Mouse (Mus musculus) lung, embryonic 15.5 days (tissue): ENCODE measurements around the gene Cited2. TPM values are rescaled to one million over a fixed set of nuclear protein-coding genes. Genes with fewer than 3 reads are reported as not detected.

ENCODE experiments used
- ATAC-seq: fragments of 200-750 bp; cut with Nextera tagmentation; 2 replicates; pipeline ENCODE4 v1.8.0; 2017; ENCODE audit warnings: moderate number of reproducible peaks, borderline replicate concordance; ENCODE audit not compliant: low FRiP score, low TSS enrichment; ENCODE audit errors: extremely low read depth
- H3K27ac ChIP-seq: fragments of 300-500 bp; sonication (generic); 2 replicates; pipeline ENCODE4 v1.5.1; 2015; ENCODE audit warnings: moderate library complexity, mild to moderate bottlenecking, inconsistent platforms
- H3K27me3 ChIP-seq: fragments of 300-500 bp; sonication (generic); 2 replicates; pipeline ENCODE4 v1.6.1; 2015; ENCODE audit warnings: inconsistent platforms
- H3K36me3 ChIP-seq: fragments of 300-500 bp; sonication (generic); 2 replicates; pipeline ENCODE4 v1.6.1; 2015; ENCODE audit warnings: inconsistent platforms
- H3K4me1 ChIP-seq: fragments of 300-500 bp; sonication (generic); 2 replicates; pipeline ENCODE4 v1.6.1; 2015; ENCODE audit warnings: inconsistent platforms
- H3K4me2 ChIP-seq: fragments of 300-500 bp; sonication (generic); 2 replicates; pipeline ENCODE4 v1.6.1; 2015; ENCODE audit warnings: inconsistent platforms, mild to moderate bottlenecking, moderate library complexity
- H3K4me3 ChIP-seq: fragments of 300-500 bp; sonication (generic); 2 replicates; pipeline ENCODE4 v1.5.1; 2015; ENCODE audit warnings: mild to moderate bottlenecking, inconsistent platforms
- H3K9ac ChIP-seq: fragments of 300-500 bp; sonication (generic); 2 replicates; pipeline ENCODE4 v1.6.1; 2015; ENCODE audit warnings: inconsistent platforms
- H3K9me3 ChIP-seq: fragments of 300-500 bp; sonication (generic); 2 replicates; pipeline ENCODE4 v1.6.1; 2016; ENCODE audit warnings: inconsistent platforms
- WGBS: fragments of 180-500 bp; shearing (Covaris S2); methylation state at CpG from one replicate; pipeline ENCODE4 v1.1.7; 2015; 5-methylcytosine and 5-hydroxymethylcytosine counted together
- polyA plus RNA-seq: library from polyadenylated mRNA; unstranded; fragments of >200 nt; fragmentation: Nextera tagmentation; extraction: Ambion mirVana; gene quantifications from 2 replicates; pipeline ENCODE4 v1.2.1, GENCODE M21; 2015

Cited2 gene
- polyA plus RNA-seq, 1 experiment from 2014 or later = 32.8 TPM

DNA sequence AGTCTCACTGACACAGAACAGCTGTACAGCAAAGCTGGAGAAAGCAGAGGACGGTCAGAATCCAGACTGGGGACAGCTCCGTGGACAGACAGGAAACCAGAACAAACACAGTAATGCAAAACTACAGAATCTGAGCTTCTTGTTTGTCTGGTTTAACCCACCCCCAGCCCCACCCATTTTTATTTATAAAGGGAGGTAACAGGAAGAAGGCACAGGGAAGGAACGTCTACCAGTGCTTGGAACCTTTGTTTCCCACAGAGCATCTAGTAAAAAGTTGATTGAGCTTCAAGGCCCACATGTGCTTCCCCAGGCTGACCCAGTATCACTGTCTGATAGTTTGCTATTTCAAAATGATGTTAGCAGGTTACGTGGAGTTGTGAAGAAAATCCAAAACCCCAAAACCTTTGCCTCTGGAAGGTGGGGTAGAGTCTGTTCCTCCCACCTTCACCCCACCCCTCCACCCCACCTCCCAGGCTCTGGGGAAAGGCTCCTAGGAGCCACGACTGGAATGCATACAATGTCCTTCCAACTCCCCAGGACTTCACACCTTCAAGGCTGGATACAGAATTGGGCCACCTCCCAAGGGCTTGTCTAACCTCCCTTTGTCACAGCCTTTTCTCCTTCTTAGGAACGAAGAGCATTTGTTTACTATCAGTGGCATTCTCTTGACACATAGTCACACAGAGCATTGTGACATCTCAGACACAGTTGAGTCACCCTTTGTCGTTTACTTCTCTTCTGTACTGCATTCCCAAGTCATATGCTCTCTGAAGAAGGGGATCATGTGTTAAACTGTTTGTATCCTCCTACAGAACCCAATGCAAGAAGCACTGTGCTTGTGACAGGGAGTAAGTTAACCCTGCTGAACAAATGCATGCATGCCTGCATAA, 25.4 kb upstream of the Cited2 start:
- Histone ChIP-seq H3K27ac (no peak overlapping the region), H3K27me3 (0 out of 2 replicates have a peak, but pooled peaks cover 4% of the 10 kb centered on the region), H3K4me1 (no peaks in the 10 kb centered on the region), H3K36me3 (no peaks in the 10 kb centered on the region), H3K4me2 (no peak overlapping the region), H3K9me3 (no peaks in the 10 kb centered on the region), H3K4me3 (no peak overlapping the region), H3K9ac (no peak overlapping the region)
- no peak for ATAC-seq
- 39% methylated on average over 7 of the region's 7 CpGs for WGBS

DNA sequence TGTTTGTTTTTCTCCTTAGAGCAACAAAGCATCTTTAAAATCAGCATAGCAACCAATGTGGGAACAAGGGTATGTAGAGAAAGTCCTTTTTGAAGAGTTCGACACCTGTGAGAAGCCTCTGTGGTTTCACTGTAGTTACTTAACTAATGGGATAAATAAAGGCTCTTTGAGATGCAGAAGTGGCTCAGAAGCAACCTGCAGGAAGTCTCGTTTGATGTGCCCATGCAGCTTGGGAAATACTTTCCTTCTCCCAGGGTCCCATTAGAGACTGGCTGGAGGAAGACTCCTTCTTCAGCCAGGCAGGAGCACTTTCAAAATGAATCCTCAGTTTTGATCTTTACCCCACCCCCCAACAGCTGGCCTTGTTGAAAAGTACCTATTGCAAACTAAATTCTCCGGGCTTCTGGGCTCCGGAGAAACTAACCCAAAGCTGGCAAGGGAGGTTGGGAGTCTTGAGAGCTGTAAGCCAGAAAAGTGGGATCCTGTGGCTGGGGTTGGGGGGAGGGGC, 17.5 kb upstream of the Cited2 start:
- no peak overlapping the region for H3K4me2 ChIP-seq
- H3K4me1 ChIP-seq = no peaks in the 10 kb centered on the region
- 0 out of 2 replicates have a peak, but pooled peaks cover 4% of the 10 kb centered on the region for H3K27me3 ChIP-seq
- WGBS = 29% methylated on average over 4 of the region's 4 CpGs
- H3K4me3 ChIP-seq = no peak overlapping the region
- no peaks in the 10 kb centered on the region for H3K9me3 ChIP-seq
- ATAC-seq = no peak
- no peaks in the 10 kb centered on the region for H3K36me3 ChIP-seq
- H3K27ac ChIP-seq = no peak overlapping the region
- no peak overlapping the region for H3K9ac ChIP-seq

DNA sequence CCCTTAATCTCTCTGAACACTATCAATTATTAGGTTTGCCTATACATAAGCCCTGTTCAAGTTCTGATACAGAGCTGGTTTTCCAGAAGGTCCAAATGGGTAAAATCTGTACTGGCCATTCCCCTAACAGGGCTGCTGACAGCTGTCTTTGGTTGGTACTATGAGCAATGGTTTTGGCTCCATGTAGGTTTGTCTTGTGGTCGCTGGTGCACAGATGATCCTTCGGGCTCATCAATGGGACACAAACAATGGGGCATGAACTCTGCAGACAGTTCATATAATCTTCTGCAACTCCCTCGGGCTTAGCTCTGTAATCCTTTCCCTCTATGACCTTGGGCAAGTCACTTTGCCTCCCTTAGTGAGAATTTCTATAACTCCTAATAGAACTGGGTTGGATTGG, 12.3 kb upstream of the Cited2 start:
- Histone ChIP-seq H3K36me3 (no peaks in the 10 kb centered on the region), H3K4me1 (no peaks in the 10 kb centered on the region), H3K9me3 (no peaks in the 10 kb centered on the region), H3K4me3 (no peak overlapping the region), H3K27ac (no peak overlapping the region), H3K27me3 (no peaks in the 10 kb centered on the region), H3K9ac (no peak overlapping the region), H3K4me2 (no peak overlapping the region)
- WGBS = 87% methylated on average over 3 of the region's 3 CpGs
- ATAC-seq = no peak

DNA sequence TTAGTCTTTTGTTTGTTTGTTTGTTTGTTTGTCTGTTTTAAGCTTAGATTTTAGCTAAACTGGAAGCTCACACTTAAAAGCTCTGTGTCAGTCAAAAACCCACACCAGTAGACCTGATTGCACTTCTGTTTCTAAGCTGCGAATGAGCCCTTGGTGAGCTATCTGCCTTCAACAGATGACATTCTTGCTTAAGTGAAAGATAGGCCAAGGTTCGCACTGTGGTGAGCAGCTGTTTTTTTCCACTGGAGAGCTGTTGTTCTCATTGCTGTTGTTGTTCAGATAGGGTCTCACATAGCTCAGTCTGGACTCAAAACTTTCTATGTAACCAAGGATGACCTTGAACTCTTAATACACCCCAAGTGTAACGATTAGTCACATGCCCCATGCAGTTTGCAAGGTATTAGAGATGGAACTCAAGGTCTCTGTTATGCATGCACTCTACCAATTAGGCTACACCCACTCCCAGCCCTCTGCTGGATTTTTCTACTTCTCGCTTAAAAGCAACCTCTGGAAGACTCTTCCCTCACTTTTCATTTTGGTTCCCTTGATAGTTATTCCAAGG, 3.9 kb upstream of the Cited2 start:
- Histone ChIP-seq H3K4me1 (peaks cover 4% of the 10 kb centered on the region; the same call in 1 of the 2 replicates), H3K27ac (no peak overlapping the region), H3K4me3 (no peak overlapping the region), H3K4me2 (no peak overlapping the region), H3K9ac (no peak overlapping the region), H3K9me3 (no peaks in the 10 kb centered on the region), H3K36me3 (no peaks in the 10 kb centered on the region), H3K27me3 (no peaks in the 10 kb centered on the region)
- ATAC-seq = no peak
- 86% methylated on average over 4 of the region's 4 CpGs for WGBS

DNA sequence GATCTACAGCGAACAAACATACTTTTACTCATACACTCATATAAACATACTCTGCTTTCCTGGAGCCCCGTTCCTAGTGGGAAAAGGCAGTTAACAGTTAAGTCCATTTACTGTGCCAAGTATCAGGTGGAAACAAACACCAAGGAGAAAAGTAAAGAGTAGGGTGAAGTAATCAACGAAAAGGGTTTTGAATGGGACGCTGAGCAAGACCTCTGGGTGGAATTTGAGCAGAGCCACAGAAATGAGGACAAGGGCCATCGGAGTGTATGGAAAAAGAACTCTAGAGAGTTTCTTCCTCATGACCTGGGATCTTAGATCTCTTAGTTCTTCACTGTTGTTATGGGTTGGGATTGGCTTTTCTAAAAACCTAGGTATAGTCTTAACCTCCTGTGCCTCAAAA, 3.4 kb upstream of the Cited2 start:
- Histone ChIP-seq H3K27ac (no peak overlapping the region), H3K4me1 (peaks cover 4% of the 10 kb centered on the region; the same call in 1 of the 2 replicates), H3K9ac (no peak overlapping the region), H3K27me3 (no peaks in the 10 kb centered on the region), H3K4me3 (no peak overlapping the region), H3K36me3 (no peaks in the 10 kb centered on the region), H3K9me3 (no peaks in the 10 kb centered on the region), H3K4me2 (no peak overlapping the region)
- no peak for ATAC-seq
- 78% methylated on average over 5 of the region's 5 CpGs for WGBS

DNA sequence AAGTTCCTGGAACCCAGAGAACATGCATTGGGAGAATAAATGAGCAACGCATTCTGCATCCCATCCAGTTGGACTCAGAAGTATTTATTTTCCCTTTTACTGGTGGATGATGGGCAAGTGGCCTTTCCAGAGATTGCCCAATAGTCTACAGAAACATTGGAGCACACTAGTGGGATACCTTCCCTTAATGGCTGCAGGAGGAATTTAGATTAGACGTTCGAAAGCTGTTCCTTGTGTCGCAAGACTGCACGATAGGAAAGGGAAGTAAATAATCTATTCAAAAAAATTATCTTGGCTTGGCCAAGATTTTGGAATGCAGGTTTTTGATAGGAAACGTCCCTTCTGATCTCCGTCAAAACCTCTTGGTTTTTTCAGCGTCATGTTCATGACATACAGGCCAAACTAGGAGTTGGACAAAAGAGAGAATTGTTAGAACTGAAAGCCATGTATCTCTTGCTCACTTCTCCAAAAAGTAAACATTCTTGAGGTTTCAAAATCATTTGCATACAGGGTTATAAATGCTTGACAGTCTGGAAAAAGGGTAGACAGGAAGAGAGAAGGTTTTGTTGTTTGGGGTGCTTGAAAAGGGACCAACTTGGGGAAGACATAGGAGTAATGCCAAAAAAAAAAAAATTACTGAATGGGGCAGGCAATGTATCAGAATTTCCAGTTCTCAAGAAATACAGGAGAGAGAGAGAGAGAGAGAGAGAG, 2.0 kb upstream of the Cited2 start:
- Histone ChIP-seq H3K9ac (peak overlapping the region; percentile 57; the same call in 1 of the 2 replicates), H3K4me1 (peaks cover 10% of the 10 kb centered on the region), H3K27ac (peak overlapping the region; percentile 99), H3K4me3 (peak overlapping the region; percentile 95), H3K36me3 (no peaks in the 10 kb centered on the region), H3K4me2 (peak overlapping the region; percentile 83), H3K27me3 (no peaks in the 10 kb centered on the region), H3K9me3 (no peaks in the 10 kb centered on the region)
- WGBS = 51% methylated on average over 8 of the region's 8 CpGs
- ATAC-seq = no peak

DNA sequence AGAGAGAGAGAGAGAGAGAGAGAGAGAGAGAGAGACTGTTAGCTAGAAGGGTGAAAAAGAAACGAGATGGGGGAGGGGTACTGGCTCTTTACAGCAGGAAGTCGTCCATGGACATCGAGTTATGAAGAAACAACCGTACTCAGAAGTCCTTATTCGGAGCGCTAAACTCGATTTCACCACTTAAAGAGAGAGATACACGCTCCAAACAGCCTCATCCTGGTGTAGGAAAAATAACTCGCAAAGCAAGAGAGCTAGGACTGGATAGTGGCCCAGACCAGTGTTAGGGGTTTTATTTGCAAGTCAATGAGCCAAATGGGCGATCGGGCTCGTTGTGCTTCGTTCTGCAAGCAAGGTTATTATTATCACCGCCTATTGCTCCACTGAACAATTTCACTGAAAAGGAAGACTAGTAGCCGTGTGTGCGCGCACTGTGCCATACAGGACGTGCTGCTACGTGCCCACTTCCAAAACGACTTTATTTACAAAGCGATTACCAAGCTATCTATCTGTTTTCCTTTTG, 1.4 kb upstream of the Cited2 start:
- Histone ChIP-seq H3K9me3 (no peaks in the 10 kb centered on the region), H3K9ac (peak overlapping the region; percentile 57), H3K36me3 (no peaks in the 10 kb centered on the region), H3K4me3 (peak overlapping the region; percentile 95), H3K27ac (peak overlapping the region; percentile 99), H3K27me3 (no peaks in the 10 kb centered on the region), H3K4me2 (peak overlapping the region; percentile 83), H3K4me1 (peaks cover 16% of the 10 kb centered on the region)
- WGBS = under 1% methylated on average over 21 of the region's 21 CpGs
- ATAC-seq = no peak

DNA sequence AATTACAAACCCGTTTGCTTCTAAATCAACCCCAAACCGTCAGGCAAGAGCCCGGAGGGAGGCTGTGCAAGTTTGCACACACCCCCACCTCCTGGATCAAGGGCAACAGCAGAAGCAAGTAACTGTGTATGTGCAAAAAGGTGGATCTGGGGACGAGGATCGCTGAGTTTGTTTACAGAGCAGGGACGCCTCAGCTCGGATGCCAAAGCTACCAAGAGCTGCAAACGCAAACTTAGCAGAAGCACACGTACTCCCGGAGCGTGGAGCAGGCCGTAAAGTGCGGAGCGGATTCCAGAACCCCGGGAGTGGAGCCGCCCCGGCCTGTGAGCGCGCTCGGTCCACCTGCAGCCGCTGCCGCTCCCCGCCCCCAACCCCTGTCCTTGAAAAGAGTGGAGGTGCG, 860 bp upstream of the Cited2 start:
- WGBS = under 1% methylated on average over 24 of the region's 24 CpGs
- Histone ChIP-seq H3K9me3 (no peaks in the 10 kb centered on the region), H3K9ac (peak overlapping the region; percentile 66), H3K4me2 (peak overlapping the region; percentile 83), H3K27me3 (no peaks in the 10 kb centered on the region), H3K36me3 (no peaks in the 10 kb centered on the region), H3K4me1 (peaks cover 20% of the 10 kb centered on the region), H3K4me3 (peak overlapping the region; percentile 95), H3K27ac (peak overlapping the region; percentile 99)
- peak; percentile 80 for ATAC-seq

DNA sequence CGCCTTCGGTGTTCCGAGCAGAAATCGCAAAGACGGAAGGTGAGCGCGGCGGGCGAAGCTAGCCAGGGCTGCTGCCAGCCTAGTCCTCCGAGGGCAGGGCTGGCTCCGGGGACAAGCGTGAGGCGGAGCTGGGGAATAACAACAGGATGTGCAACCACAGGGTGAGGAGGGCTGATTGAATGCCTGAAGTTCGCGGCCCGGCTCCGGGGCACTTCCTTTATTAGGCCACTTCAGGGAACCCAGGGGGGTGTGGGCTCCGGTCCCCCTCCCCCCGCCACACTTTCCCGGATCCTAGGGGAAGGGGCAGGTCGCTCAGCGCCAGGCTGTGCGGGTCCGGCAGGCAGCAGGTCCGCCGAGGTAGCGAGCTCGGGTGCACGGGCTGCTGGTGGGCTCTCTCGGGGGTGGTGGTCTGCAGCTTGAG, 413 bp downstream of the Cited2 start:
- ATAC-seq = peak; percentile 62
- Histone ChIP-seq H3K9ac (peak overlapping the region; percentile 85), H3K4me1 (peaks cover 29% of the 10 kb centered on the region), H3K27ac (peak overlapping the region; percentile 99), H3K4me3 (peak overlapping the region; percentile 95), H3K27me3 (no peaks in the 10 kb centered on the region), H3K9me3 (no peaks in the 10 kb centered on the region), H3K36me3 (no peaks in the 10 kb centered on the region), H3K4me2 (peak overlapping the region; percentile 83)
- 0% methylated on average over 30 of the region's 30 CpGs for WGBS

DNA sequence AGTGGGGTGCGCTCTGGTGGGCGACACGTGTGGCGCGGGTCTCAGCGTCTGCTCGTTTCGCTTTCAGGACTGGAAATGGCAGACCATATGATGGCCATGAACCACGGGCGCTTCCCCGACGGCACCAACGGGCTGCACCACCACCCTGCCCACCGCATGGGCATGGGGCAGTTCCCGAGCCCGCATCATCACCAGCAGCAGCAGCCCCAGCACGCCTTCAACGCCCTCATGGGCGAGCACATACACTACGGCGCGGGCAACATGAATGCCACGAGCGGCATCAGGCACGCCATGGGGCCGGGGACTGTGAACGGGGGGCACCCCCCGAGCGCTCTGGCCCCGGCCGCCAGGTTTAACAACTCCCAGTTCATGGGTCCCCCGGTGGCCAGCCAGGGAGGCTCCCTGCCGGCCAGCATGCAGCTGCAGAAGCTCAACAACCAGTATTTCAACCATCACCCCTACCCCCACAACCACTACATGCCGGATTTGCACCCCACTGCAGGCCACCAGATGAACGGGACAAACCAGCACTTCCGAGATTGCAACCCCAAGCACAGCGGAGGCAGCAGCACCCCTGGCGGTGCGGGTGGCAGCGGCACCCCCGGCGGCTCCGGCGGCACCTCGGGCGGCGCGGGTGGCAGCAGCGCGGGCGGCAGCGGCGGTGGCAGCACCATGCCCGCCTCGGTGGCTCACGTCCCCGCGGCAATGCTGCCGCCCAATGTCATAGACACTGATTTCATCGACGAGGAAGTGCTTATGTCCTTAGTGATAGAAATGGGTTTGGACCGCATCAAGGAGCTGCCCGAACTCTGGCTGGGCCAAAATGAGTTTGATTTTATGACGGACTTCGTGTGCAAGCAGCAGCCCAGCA, 1.1 kb downstream of the Cited2 start:
- Histone ChIP-seq H3K9ac (peak overlapping the region; percentile 85), H3K4me3 (peak overlapping the region; percentile 95), H3K4me1 (peaks cover 33% of the 10 kb centered on the region), H3K36me3 (no peaks in the 10 kb centered on the region), H3K9me3 (no peaks in the 10 kb centered on the region), H3K27me3 (no peaks in the 10 kb centered on the region), H3K27ac (peak overlapping the region; percentile 99), H3K4me2 (peak overlapping the region; percentile 83)
- under 1% methylated on average over 65 of the region's 65 CpGs for WGBS
- peak; percentile 27 for ATAC-seq
